13 mouse cellular contexts compared by ENCODE assay signal in the genomic region with DNA sequence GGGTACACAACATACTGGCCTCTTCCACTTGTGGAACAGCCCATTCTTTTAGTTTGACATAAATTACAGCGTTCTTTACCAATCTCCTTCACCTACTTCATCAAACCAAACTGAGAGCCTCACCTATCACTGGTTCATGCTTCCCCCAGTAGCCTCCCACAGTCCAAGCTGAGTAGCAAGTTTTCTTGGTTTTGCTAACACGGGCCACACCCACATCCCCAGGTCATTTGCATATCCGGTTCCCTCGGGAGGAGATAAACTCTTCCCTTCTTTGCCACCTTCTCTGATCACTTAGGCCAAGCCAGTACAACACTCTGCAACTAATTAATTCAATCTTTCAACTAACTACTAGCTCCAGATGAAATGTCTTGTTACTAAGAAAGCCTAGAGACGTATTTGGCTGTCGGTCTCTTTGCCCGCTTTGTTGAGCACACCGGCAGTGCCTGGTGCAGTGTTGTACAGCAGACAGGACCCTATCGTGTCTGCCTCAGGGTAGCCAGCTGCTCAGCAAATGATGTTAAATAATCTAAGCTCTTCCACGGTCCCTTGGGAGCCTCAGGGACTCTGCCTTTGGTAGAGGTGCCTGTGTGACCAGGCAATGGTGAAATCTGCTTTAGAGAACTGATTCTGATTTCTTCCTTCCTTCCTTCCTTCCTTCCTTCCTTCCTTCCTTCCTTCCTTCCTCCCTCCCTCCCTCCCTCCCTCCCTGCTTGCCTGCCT. TPM values are rescaled to one million over a fixed set of nuclear protein-coding genes. Genes with fewer than 3 reads are reported as not detected.
DNase-seq lines count a peak whose midpoint lies in the region; ATAC-seq and TF ChIP-seq lines count a peak whose summit lies in the region.
"Had no signal": no experiment of that assay in that cellular context is flagged by ENCODE, and none has a peak within 500 bp of the region (broad histone marks: within the 10 kb centered on the region; RNA-seq: fewer than 3 reads in every experiment).

No protein-coding gene starts in this region.

- no peaks in the 10 kb centered on the region for H3K9me3 ChIP-seq in hindbrain, embryonic 13.5 days
- no peaks in the 10 kb centered on the region for H3K9me3 ChIP-seq in hindbrain, embryonic 10.5 days
- no peaks in the 10 kb centered on the region for H3K9me3 ChIP-seq in neural tube, embryonic 13.5 days
- no peaks in the 10 kb centered on the region for H3K9me3 ChIP-seq in neural tube, embryonic 15.5 days (replicated peaks)
- no peaks in the 10 kb centered on the region for H3K9me3 ChIP-seq in stomach, postnatal 0 days (ENCODE audit: control insufficient read depth, low read length)

- 0 out of 2 replicates have a peak overlapping the region, but pooled peaks have one; percentile 52 for H3K27ac ChIP-seq in hindbrain, embryonic 13.5 days
- H3K27ac ChIP-seq in hindbrain, embryonic 10.5 days, result no peak overlapping the region
- peak overlapping the region; percentile 39; the same call in 1 of the 2 replicates for H3K27ac ChIP-seq in neural tube, embryonic 13.5 days (replicated peaks)
- no peak overlapping the region for H3K27ac ChIP-seq in neural tube, embryonic 15.5 days (replicated peaks)
- no peak overlapping the region for H3K27ac ChIP-seq in stomach, postnatal 0 days (replicated peaks)

- no peak overlapping the region for H3K9ac ChIP-seq in hindbrain, embryonic 13.5 days
- no peak overlapping the region for H3K9ac ChIP-seq in neural tube, embryonic 13.5 days
- H3K9ac ChIP-seq in neural tube, embryonic 15.5 days (replicated peaks), result no peak overlapping the region
- H3K9ac ChIP-seq in stomach, postnatal 0 days (ENCODE audit: low read length), result no peak overlapping the region

- H3K4me3 ChIP-seq in hindbrain, embryonic 13.5 days, result no peak overlapping the region
- no peak overlapping the region for H3K4me3 ChIP-seq in hindbrain, embryonic 10.5 days
- no peak overlapping the region for H3K4me3 ChIP-seq in neural tube, embryonic 13.5 days
- H3K4me3 ChIP-seq in neural tube, embryonic 15.5 days (replicated peaks), result no peak overlapping the region
- no peak overlapping the region for H3K4me3 ChIP-seq in stomach, postnatal 0 days (ENCODE audit: low read depth, low read length)

- peak; percentile 27 for DNase-seq in embryo, embryonic 10 days (ENCODE audit: low spot score)
- no peak for DNase-seq in embryo, embryonic 11 days
- DNase-seq in hindbrain, embryonic 10.5 days (ENCODE audit: low spot score), result no peak
- DNase-seq in stomach, postnatal 0 days (ENCODE audit: low spot score), result peak; percentile 31
- DNase-seq in urinary bladder, postnatal 25 days (ENCODE audit: low spot score), result no peak
- DNase-seq: cerebellum, postnatal 36 days; gastrocnemius, postnatal 10 days; lung, postnatal 36 days; right cerebral cortex, adult 18-20 months had no signal

- no peak for ATAC-seq in hindbrain, embryonic 13.5 days (ENCODE audit: low FRiP score)
- ATAC-seq in neural tube, embryonic 13.5 days (ENCODE audit: low read depth), result no peak
- ATAC-seq in neural tube, embryonic 15.5 days (ENCODE audit: low FRiP score), result no peak
- ATAC-seq in stomach, postnatal 0 days (ENCODE audit: low FRiP score, low TSS enrichment), result peak; percentile 66; the same call in 1 of the 2 replicates
- ATAC-seq: inflammation-experienced regulatory T-cells, adult 6 months had no signal

- no peak for TF ChIP-seq EP300 in stomach, postnatal 0 days (optimal IDR thresholded peaks at IDR 0.05)

- H3K4me2 ChIP-seq in hindbrain, embryonic 13.5 days, result no peak overlapping the region
- H3K4me2 ChIP-seq in neural tube, embryonic 13.5 days, result no peak overlapping the region
- no peak overlapping the region for H3K4me2 ChIP-seq in neural tube, embryonic 15.5 days
- H3K4me2 ChIP-seq in stomach, postnatal 0 days (replicated peaks; ENCODE audit: low read depth), result no peak overlapping the region; the same call in 1 of the 2 replicates

- H3K27me3 ChIP-seq in hindbrain, embryonic 13.5 days, result no peaks in the 10 kb centered on the region
- H3K27me3 ChIP-seq in hindbrain, embryonic 10.5 days (ENCODE audit: insufficient read depth, poor library complexity, severe bottlenecking), result peaks cover 10% of the 10 kb centered on the region
- H3K27me3 ChIP-seq in neural tube, embryonic 13.5 days, result no peaks in the 10 kb centered on the region
- H3K27me3 ChIP-seq in neural tube, embryonic 15.5 days (replicated peaks), result no peaks in the 10 kb centered on the region
- no peaks in the 10 kb centered on the region for H3K27me3 ChIP-seq in stomach, postnatal 0 days (ENCODE audit: control insufficient read depth, insufficient read depth, low read length)

- H3K4me1 ChIP-seq in hindbrain, embryonic 13.5 days (replicated peaks), result peaks cover 34% of the 10 kb centered on the region
- peaks cover 26% of the 10 kb centered on the region for H3K4me1 ChIP-seq in hindbrain, embryonic 10.5 days (replicated peaks)
- H3K4me1 ChIP-seq in neural tube, embryonic 13.5 days (replicated peaks), result peaks cover 51% of the 10 kb centered on the region
- H3K4me1 ChIP-seq in neural tube, embryonic 15.5 days, result peaks cover 22% of the 10 kb centered on the region
- no peaks in the 10 kb centered on the region for H3K4me1 ChIP-seq in stomach, postnatal 0 days (replicated peaks; ENCODE audit: control insufficient read depth, insufficient read depth)

- WGBS in hindbrain, embryonic 13.5 days, result 28% methylated on average over 10 of the region's 10 CpGs
- 37% methylated on average over 10 of the region's 10 CpGs for WGBS in hindbrain, embryonic 10.5 days
- WGBS in neural tube, embryonic 13.5 days, result 23% methylated on average over 10 of the region's 10 CpGs
- WGBS in neural tube, embryonic 15.5 days, result 29% methylated on average over 10 of the region's 10 CpGs
- 36% methylated on average over 10 of the region's 10 CpGs for WGBS in stomach, postnatal 0 days

- no peak for TF ChIP-seq CTCF in stomach, postnatal 0 days (IDR thresholded peaks at IDR 0.05; ENCODE audit: low read depth)

- H3K36me3 ChIP-seq in hindbrain, embryonic 13.5 days, result peaks cover 14% of the 10 kb centered on the region
- H3K36me3 ChIP-seq in hindbrain, embryonic 10.5 days, result peaks cover 40% of the 10 kb centered on the region
- peaks cover 22% of the 10 kb centered on the region for H3K36me3 ChIP-seq in neural tube, embryonic 13.5 days
- H3K36me3 ChIP-seq in neural tube, embryonic 15.5 days, result no peaks in the 10 kb centered on the region
- no peaks in the 10 kb centered on the region for H3K36me3 ChIP-seq in stomach, postnatal 0 days (ENCODE audit: control insufficient read depth, insufficient read depth, low read length)

RNA-seq across cellular contexts. Expression of gene Hspb8, which starts 34.3 kb away (rescaled TPM):
- polyA plus RNA-seq in hindbrain, embryonic 13.5 days (2015; fragmentation: Nextera tagmentation; extraction: Ambion mirVana), result 5.3 and 6.1 TPM in 2 replicates
- 7.3 and 9.7 TPM in 2 replicates for polyA plus RNA-seq in hindbrain, embryonic 10.5 days (2016; fragmentation: Nextera tagmentation; extraction: Ambion mirVana)
- polyA plus RNA-seq in neural tube, embryonic 13.5 days (2015; fragmentation: Nextera tagmentation; extraction: Ambion mirVana), result 7.2 and 7.6 TPM in 2 replicates
- 8.9 and 11.9 TPM in 2 replicates for polyA plus RNA-seq in neural tube, embryonic 15.5 days (2015; fragmentation: Nextera tagmentation; extraction: Ambion mirVana)
- polyA plus RNA-seq in stomach, postnatal 0 days (2015; fragmentation: Nextera tagmentation; extraction: Ambion mirVana), result 28.9 and 29.0 TPM in 2 replicates
- polyA plus RNA-seq: inflammation-experienced regulatory T-cells, adult 6 months had no signal

Comparison
In these comparisons a context has a peak if more than half of its experiments do, and no peak if none do; other contexts are left out.
1. DNase-seq: peak in embryo, embryonic 10 days (single experiment) and stomach, postnatal 0 days (single experiment); none in embryo, embryonic 11 days (single experiment), hindbrain, embryonic 10.5 days (single experiment) and urinary bladder, postnatal 25 days (single experiment).
2. H3K27ac ChIP-seq: peak in hindbrain, embryonic 13.5 days (single experiment) and neural tube, embryonic 13.5 days (single experiment); none in hindbrain, embryonic 10.5 days (single experiment), neural tube, embryonic 15.5 days (single experiment) and stomach, postnatal 0 days (single experiment).